Mouse (Mus musculus): ENCODE data around the gene Sytl5.

Gene Sytl5

GRCm38 (mm10) chrX:9885322-9885721 lies at the start of gene Sytl5:
Gene Sytl5 (plus strand): TSS chrX:9885622.
- DNase-seq: no peak

- DNase-seq: no peak
Measured at GRCm38 (mm10) chrX:9846628-9847027, 38.8 kb upstream of the Sytl5 start, which contains the start of gene Hypm. Gene Hypm (plus strand): TSS chrX:9846928.

- no peak for DNase-seq
Measured at GRCm38 (mm10) chrX:9849403-9849802, 36.0 kb upstream of the Sytl5 start, which contains the start of gene H2al3. Gene H2al3 (plus strand): TSS chrX:9849703.

DNA sequence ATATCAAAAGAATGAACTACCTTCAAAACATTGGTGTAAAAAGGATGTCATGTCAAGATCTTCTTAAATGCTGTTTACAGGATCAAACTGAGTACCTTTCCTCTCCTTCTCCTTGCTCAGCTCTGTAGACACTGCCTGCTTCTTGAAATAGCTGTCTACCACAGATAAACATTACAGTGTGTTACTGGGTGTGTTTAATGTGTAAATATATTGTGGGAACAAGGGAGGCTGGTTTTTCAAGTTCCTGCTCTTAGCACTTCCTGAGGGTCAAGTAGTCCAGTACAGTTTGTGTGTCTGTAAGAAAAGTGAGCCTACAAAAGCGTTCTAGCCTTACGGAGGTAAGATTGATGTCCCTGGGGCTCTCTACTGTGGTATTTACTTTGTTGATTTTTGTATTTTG lies 23.6 kb upstream of the Sytl5 start:
- DNase-seq: no peak

DNA sequence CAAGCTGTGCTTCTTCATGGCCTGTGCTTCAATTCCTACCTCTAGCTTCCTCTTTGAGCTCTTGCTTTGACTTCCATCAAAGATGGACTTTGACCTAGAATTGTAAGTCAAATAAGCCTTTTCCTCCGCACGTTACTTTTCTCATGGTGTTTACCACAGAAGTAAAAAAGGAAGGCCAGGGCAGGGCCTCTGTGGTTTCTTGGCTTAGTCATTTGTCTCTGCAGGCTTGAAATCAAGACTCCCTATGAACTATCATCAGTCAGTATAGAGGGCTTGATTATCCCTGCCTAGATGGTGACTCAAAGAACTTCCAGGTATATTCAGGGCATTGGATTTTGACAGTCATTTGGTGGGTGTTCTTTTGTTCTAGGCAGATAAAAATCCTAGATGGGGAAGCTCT lies 9.9 kb upstream of the Sytl5 start:
- DNase-seq: no peak

DNA sequence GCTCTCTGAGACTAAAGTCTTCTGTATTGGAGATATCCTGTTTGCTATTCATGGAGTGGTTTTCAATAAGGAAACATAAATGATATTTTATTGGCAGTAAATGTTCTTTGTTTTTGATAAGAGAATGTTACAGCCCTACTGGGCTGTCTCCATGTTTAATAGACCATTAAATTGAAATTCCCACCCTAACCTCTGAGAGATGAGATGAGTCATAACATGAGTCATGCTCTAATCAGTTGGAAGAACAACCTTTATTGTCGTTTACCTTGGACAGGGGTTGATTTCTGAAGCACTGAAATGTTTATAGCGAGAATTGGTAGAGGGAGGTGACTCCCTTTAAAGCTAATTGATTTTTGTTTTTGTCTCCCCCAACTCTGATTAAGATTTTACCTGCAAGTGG lies 24.1 kb downstream of the Sytl5 start:
- no peak for DNase-seq

GRCm38 (mm10) chrX:9933839-9934238 lies 48.4 kb downstream of the Sytl5 start:
- DNase-seq: no peak

GRCm38 (mm10) chrX:9984094-9984669 lies 98.8 kb downstream of the Sytl5 start:
- DNase-seq: no peak

DNA sequence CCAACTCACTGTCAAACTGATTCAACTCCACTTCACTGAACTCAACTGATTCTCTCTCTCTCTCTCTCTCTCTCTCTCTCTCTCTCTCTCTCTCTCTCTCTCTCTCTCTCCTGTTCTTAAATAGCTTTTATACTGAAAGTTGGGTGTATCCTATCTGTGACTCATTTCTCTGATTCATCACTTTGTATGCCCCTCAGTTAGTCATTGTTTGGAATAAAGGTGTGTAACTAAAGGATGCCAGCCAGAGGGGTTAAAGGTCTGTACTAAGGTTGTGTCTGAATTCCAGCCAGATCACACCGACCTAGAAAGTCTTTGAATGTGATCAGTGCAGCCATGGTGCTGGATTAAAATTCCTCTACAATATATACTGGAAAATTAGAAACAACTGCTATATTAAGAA lies 115.3 kb downstream of the Sytl5 start:
- no peak for DNase-seq

- DNase-seq: no peak
Measured at GRCm38 (mm10) chrX:10005946-10006345, 120.5 kb downstream of the Sytl5 start.

- DNase-seq: no peak
Measured at GRCm38 (mm10) chrX:10007675-10008270, 122.4 kb downstream of the Sytl5 start.

- no peak for DNase-seq
Measured at GRCm38 (mm10) chrX:10010202-10010601, 124.8 kb downstream of the Sytl5 start.

DNA sequence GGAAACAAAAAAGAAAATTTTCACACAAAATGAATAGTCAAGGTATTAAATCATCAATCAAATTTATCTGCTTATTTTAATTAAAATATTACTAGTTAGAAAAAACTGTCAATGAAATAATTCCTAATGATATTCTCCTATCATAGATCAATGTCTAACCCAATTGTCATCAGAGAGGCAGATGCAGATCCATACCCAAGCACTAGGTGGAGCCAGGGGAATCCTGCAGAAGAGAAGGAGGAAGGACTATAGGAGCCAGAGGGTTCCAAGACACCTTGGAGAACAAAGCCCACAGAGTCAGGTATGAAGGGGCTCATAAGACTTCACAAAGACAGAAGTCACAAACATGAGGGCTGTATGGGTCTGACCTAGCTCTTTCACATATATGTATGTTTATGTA lies 149.2 kb downstream of the Sytl5 start:
- peak; percentile 2 to 3 for DNase-seq
